Mouse (Mus musculus) C2C12 (cell line): ENCODE data around the gene Hdac10. TPM values are rescaled to one million over a fixed set of nuclear protein-coding genes. Genes with fewer than 3 reads are reported as not detected.

Experiments
- H3K27me3 ChIP-seq: one replicate; pipeline ENCODE4 v1.6.1; 2011; ENCODE audit not compliant: control insufficient read depth, insufficient read depth, insufficient read length
- H3K36me3 ChIP-seq: one replicate; pipeline ENCODE4 v1.6.1; 2011; ENCODE audit not compliant: control insufficient read depth, insufficient read depth
- H3K4me3 ChIP-seq: one replicate; pipeline ENCODE4 v1.5.1; 2011; ENCODE audit warnings: mild to moderate bottlenecking, control low read depth; ENCODE audit not compliant: poor library complexity, insufficient read depth, severe bottlenecking
- H3K79me2 ChIP-seq: one replicate; pipeline ENCODE4 v1.6.1; 2011; ENCODE audit not compliant: control insufficient read depth, insufficient read depth
- H3K79me3 ChIP-seq: one replicate; pipeline ENCODE4 v1.6.1; 2011; ENCODE audit warnings: low read depth, control low read depth
- H3ac ChIP-seq: one replicate; pipeline ENCODE3; 2011; ENCODE audit warnings: low read depth; ENCODE audit not compliant: control insufficient read depth, insufficient read length
- CEBPB ChIP-seq: IDR thresholded peaks from one replicate; pipeline ENCODE4 v1.6.1; 2011; ENCODE audit warnings: low read depth, mild to moderate bottlenecking, control low read depth, moderate library complexity
- CTCF ChIP-seq: IDR thresholded peaks from one replicate; pipeline ENCODE4 v1.5.1; 2011; ENCODE audit not compliant: control insufficient read depth, insufficient read depth, insufficient read length
- FOSL1 ChIP-seq: IDR thresholded peaks from one replicate; pipeline ENCODE4 v1.8.0; 2011; ENCODE audit warnings: mild to moderate bottlenecking, low read length; ENCODE audit not compliant: poor library complexity, insufficient read depth, severe bottlenecking
- MAX ChIP-seq: IDR thresholded peaks from one replicate; pipeline ENCODE4 v1.6.1; 2011; ENCODE audit warnings: mild to moderate bottlenecking, control low read depth
- MYOD1 ChIP-seq: IDR thresholded peaks from one replicate; pipeline ENCODE4 v1.6.1; 2011; ENCODE audit warnings: low read depth; ENCODE audit not compliant: control insufficient read depth, insufficient read length
- MYOG ChIP-seq: IDR thresholded peaks from one replicate; pipeline ENCODE4 v1.6.1; 2011; ENCODE audit not compliant: control insufficient read depth, insufficient read length; ENCODE audit errors: extremely low read depth
- USF1 ChIP-seq: IDR thresholded peaks from one replicate; pipeline ENCODE4 v1.6.1; 2011; ENCODE audit warnings: low read depth, mild to moderate bottlenecking, control low read depth, moderate library complexity
- polyA plus RNA-seq: library from polyadenylated mRNA; unstranded; fragments of >200 nt; fragmentation: generic; extraction: Trizol; gene quantifications from one replicate; pipeline ENCODE4 v1.2.1, GENCODE M21; 2012; ENCODE audit warnings: missing spikeins

The Hdac10 gene
- polyA plus RNA-seq, 1 experiment = 15.0 TPM

- Histone ChIP-seq H3K4me3 (peak overlapping the region; percentile 84), H3K36me3 (peaks cover 12% of the 10 kb centered on the region), H3K79me2 (peaks cover 12% of the 10 kb centered on the region), H3K27me3 (no peaks in the 10 kb centered on the region), H3ac (peak overlapping the region; percentile 84), H3K79me3 (no peaks in the 10 kb centered on the region)
- TF ChIP-seq MAX (no peak), USF1 (no peak), MYOD1 (no peak), CEBPB (no peak), MYOG (no peak), CTCF (no peak), FOSL1 (no peak)
Observed at GRCm38 (mm10) chr15:89089248-89090051, 39.0 kb downstream of the Hdac10 start.

GRCm38 (mm10) chr15:89088607-89089247, 39.8 kb downstream of the Hdac10 start, which contains the start of gene Selenoo:
Selenoo (plus strand) TSS chr15:89089084.
- peaks cover 12% of the 10 kb centered on the region for H3K79me2 ChIP-seq
- H3K79me3 ChIP-seq = no peaks in the 10 kb centered on the region
- H3K27me3 ChIP-seq = no peaks in the 10 kb centered on the region
- TF ChIP-seq MAX (peak; percentile 25), CTCF (no peak), MYOD1 (peak; percentile 2), FOSL1 (no peak), USF1 (no peak), CEBPB (no peak), MYOG (no peak)
- H3K36me3 ChIP-seq = peaks cover 13% of the 10 kb centered on the region
- H3K4me3 ChIP-seq = peak within 1 kb of the TSS; percentile 84
- peak within 1 kb of the TSS; percentile 84 for H3ac ChIP-seq

GRCm38 (mm10) chr15:89084826-89085225, 43.7 kb downstream of the Hdac10 start:
- TF ChIP-seq FOSL1 = no peak
- TF ChIP-seq CEBPB = no peak
- no peak overlapping the region for H3K4me3 ChIP-seq
- no peak overlapping the region for H3ac ChIP-seq
- peaks cover 45% of the 10 kb centered on the region for H3K36me3 ChIP-seq
- no peaks in the 10 kb centered on the region for H3K27me3 ChIP-seq
- H3K79me2 ChIP-seq = peaks cover 21% of the 10 kb centered on the region
- H3K79me3 ChIP-seq = no peaks in the 10 kb centered on the region

GRCm38 (mm10) chr15:89083906-89084305, 44.6 kb downstream of the Hdac10 start:
- Histone ChIP-seq H3K79me3 (peaks cover 2% of the 10 kb centered on the region), H3K27me3 (no peaks in the 10 kb centered on the region), H3K79me2 (peaks cover 23% of the 10 kb centered on the region), H3K4me3 (no peak overlapping the region), H3K36me3 (peaks cover 45% of the 10 kb centered on the region), H3ac (no peak overlapping the region)
- TF ChIP-seq MAX (no peak), MYOD1 (no peak), FOSL1 (no peak), USF1 (no peak), CTCF (no peak)

- Histone ChIP-seq H3ac (peak overlapping the region; percentile 1), H3K79me3 (peaks cover 30% of the 10 kb centered on the region), H3K36me3 (peaks cover 32% of the 10 kb centered on the region), H3K4me3 (no peak overlapping the region), H3K27me3 (no peaks in the 10 kb centered on the region), H3K79me2 (peaks cover 53% of the 10 kb centered on the region)
- TF ChIP-seq MAX = no peak
- TF ChIP-seq MYOG = no peak
- TF ChIP-seq CTCF = no peak
- TF ChIP-seq MYOD1 = no peak
- TF ChIP-seq FOSL1 = no peak
Observed at GRCm38 (mm10) chr15:89078208-89078836, 50.2 kb downstream of the Hdac10 start.
